Mouse (Mus musculus): ENCODE results near the gene Amd2.

The Amd2 gene

DNA sequence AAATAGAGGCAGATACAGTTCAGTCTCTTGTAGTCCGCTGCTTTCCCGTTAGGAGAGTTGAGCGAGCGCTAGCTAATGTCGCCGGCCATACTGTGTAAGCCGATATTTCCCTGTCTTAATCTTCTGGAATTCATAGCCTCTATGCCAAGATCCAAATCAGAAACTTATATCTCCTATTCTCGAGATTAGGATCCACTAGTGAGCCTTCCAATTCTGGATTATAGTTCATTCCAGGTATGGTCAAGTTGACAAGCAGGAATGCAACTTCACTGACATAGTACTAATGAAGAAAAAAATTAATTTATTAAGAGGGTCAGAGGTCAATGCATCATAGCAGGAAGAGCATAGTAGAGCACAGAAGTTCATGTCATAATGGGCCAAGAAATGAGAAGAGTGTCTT lies at the start of gene Amd2:
TSS of gene Amd2 (minus strand) at position 101 of the 400 bp plus-strand sequence.
- no peak for DNase-seq (ENCODE audit: low spot score)

DNA sequence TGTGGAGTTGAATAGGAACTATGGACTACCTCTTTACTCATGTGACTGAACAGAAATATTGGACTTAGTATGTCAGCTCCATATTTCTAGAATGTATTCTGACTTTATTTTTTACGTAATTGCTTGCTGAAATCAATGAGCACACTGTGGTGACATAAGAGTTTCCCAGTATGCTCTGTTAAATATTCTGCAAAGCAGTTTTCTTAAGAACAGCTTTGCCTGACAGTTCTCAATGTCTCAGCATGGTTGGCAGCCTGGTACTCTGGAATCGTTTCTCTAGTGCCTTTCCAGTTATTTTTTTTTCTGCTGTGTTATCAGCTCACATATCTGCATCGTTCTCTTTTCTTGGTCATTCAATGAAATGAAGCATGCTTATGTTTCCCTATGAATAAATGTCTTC lies 49.6 kb upstream of the Amd2 start:
- DNase-seq (ENCODE audit: low spot score), result no peak

DNA sequence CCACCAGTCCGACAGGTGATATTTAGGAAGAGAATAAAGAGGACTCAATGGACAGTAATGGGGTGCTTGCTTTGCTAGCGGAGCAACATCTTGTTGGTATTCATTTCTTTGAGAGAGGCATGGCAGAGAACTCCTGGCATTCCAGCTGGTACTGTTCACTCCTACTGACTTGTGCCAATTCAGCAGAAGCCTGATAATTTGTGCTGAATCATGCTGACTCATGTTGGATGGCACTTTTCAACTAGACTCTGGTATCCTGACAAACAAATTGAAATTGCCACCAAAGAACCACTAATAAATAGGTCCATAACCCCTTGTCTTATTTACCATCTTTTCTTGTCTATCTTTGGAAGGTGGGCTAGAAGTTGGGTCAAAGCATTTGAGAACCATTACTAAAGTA lies 25.9 kb upstream of the Amd2 start:
- DNase-seq (ENCODE audit: low spot score), result no peak

- no peak for DNase-seq (ENCODE audit: low spot score)
Observed at GRCm38 (mm10) chr10:35714266-35714665, 2.6 kb upstream of the Amd2 start.

All from spleen, adult 12 weeks (tissue).